Mouse (Mus musculus) stomach, postnatal 0 days (tissue): ENCODE data around the gene Ogfod3.

Source experiments
- CTCF ChIP-seq: IDR thresholded peaks from 2 replicates; pipeline ENCODE4 v1.5.1; 2016; ENCODE audit warnings: antibody characterized with exemption, low read depth, mild to moderate bottlenecking, moderate library complexity
- EP300 ChIP-seq: optimal IDR thresholded peaks from 2 replicates; pipeline ENCODE3; 2016; ENCODE audit warnings: antibody characterized with exemption

DNA sequence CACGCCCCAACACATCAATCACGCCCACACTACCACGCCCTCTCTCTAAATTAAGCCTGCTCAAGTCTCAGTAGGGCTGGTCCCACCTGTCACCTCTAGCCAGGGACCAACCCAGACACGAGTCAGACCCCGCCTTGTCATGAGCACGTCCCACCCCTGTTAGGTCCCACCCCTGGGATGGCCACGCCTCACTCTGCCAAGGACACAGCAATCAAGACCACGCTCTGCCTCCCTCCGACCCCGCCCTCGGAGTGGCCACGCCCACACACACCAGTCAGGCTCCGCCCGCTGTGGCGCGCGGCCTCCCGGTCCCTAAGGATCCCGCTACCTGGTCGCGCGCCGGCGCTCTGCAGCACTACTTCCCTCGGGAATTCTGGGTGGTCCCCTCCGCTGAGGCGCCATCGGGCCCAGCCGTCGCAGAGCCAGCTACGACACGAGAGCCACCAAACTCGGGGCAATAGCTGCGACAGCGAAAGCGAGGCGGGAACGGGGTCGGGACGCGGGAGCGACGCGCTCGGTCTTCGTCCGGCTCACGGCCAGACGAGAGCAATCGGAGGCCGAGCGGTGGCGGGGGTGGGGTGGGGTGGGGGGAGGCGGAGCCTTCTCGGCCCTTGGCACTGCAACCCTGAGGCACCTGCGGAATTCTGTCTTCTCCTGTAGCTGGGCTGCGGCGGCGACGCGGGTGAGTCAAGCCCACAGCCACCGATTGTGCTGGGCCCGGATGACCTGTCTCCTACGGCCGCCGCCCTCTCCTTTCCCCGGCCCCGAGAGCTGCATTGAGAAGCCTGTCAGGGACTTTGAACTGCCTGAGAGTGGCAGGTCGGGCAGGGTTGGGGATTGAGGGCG lies at the start of gene Ogfod3, which contains the start of gene Hexdc:
- TF ChIP-seq CTCF (no peak), EP300 (no peak)
